Mouse (Mus musculus) heart, embryonic 16.5 days (tissue): ENCODE measurements around the gene Acot11. TPM values are rescaled to one million over a fixed set of nuclear protein-coding genes. Genes with fewer than 3 reads are reported as not detected.
"Not testable (repeated sequence)": the region's sequence is repeated elsewhere in the genome, so short reads cannot be mapped to it uniquely, and the experiment has no call there.

Experiments
- ATAC-seq: fragments of 200-750 bp; cut with Nextera tagmentation; replicated peaks from 2 replicates; pipeline ENCODE4 v1.8.0; 2017; ENCODE audit warnings: moderate number of reproducible peaks; ENCODE audit not compliant: insufficient read depth, low FRiP score; ENCODE audit errors: extremely low read depth
- H3K27ac ChIP-seq: fragments of 300-500 bp; sonication (generic); 2 replicates; pipeline ENCODE4 v1.5.1; 2014; ENCODE audit warnings: mild to moderate bottlenecking, low read length, control low read depth, moderate library complexity
- H3K27me3 ChIP-seq: fragments of 300-500 bp; sonication (generic); 2 replicates; pipeline ENCODE4 v1.6.1; 2014; ENCODE audit warnings: low read length, mixed read lengths; ENCODE audit not compliant: control insufficient read depth, insufficient read depth
- H3K36me3 ChIP-seq: fragments of 300-500 bp; sonication (generic); 2 replicates; pipeline ENCODE4 v1.6.1; 2014; ENCODE audit not compliant: control insufficient read depth, insufficient read depth
- H3K4me1 ChIP-seq: fragments of 300-500 bp; sonication (generic); 2 replicates; pipeline ENCODE4 v1.6.1; 2014; ENCODE audit warnings: low read length, mixed read lengths; ENCODE audit not compliant: control insufficient read depth, insufficient read depth
- H3K4me2 ChIP-seq: fragments of 300-500 bp; sonication (generic); 2 replicates; pipeline ENCODE4 v1.6.1; 2014; ENCODE audit warnings: low read depth, mild to moderate bottlenecking, control low read depth, low read length
- H3K4me3 ChIP-seq: fragments of 300-500 bp; sonication (generic); 2 replicates; pipeline ENCODE4 v1.5.1; 2014; ENCODE audit warnings: mild to moderate bottlenecking, control low read depth, low read length
- H3K9ac ChIP-seq: fragments of 300-500 bp; sonication (generic); 2 replicates; pipeline ENCODE4 v1.6.1; 2014; ENCODE audit warnings: low read length, control low read depth
- H3K9me3 ChIP-seq: fragments of 300-500 bp; sonication (generic); replicated peaks from 2 replicates; pipeline ENCODE4 v1.6.1; 2016; ENCODE audit warnings: low read length; ENCODE audit not compliant: control insufficient read depth
- WGBS: fragments of 180-500 bp; shearing (Covaris S2); extraction: QIAGEN DNeasy Blood & Tissue Kit; methylation state at CpG from one replicate; pipeline ENCODE4 v1.1.7; 2014; 5-methylcytosine and 5-hydroxymethylcytosine counted together
- polyA plus RNA-seq: library from polyadenylated mRNA; unstranded; fragments of >200 nt; fragmentation: Nextera tagmentation; extraction: Ambion mirVana; gene quantifications from 2 replicates; pipeline ENCODE4 v1.2.1, GENCODE M21; 2015

Gene Acot11
- polyA plus RNA-seq, 1 experiment from 2014 or later, result 7.9 TPM

- H3K27me3 ChIP-seq, result no peaks in the 10 kb centered on the region
- ATAC-seq, result peak; percentile 89
- no peaks in the 10 kb centered on the region for H3K36me3 ChIP-seq
- H3K9me3 ChIP-seq, result no peaks in the 10 kb centered on the region
- peak overlapping the region; percentile 87 for H3K27ac ChIP-seq
- peak overlapping the region; percentile 50 for H3K4me3 ChIP-seq
- peak overlapping the region; percentile 65 for H3K9ac ChIP-seq
- H3K4me1 ChIP-seq, result peaks cover 18% of the 10 kb centered on the region
- 9% methylated on average over 15 of the region's 15 CpGs for WGBS
- peak overlapping the region; percentile 62 for H3K4me2 ChIP-seq
Observed at GRCm38 (mm10) chr4:106799772-106800336, 4.9 kb downstream of the Acot11 start.

- peak overlapping the region; percentile 87 for H3K27ac ChIP-seq
Observed at GRCm38 (mm10) chr4:106798908-106799546, 5.8 kb downstream of the Acot11 start.

DNA sequence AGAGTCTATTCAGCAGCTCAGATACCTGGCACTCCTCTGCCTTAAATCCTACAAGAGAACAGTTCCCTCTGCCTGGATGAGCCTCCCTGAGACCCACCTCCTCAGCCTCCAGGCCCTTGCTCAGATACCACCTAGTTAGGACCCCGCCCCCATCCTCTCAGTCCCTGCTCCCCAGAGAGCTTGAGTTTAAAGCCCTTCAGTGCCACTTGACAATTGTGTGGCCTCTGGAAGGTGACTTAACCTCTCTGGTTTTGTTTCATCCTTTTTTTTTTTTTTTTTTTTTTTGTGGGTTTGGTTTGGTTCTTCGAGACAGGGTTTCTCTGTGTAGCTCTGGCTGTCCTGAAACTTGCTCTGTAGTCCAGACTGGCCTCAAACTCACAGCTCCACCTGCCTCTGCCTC, 9.5 kb downstream of the Acot11 start:
- no peaks in the 10 kb centered on the region for H3K9me3 ChIP-seq
- H3K4me3 ChIP-seq, result no peak overlapping the region
- no peak overlapping the region for H3K9ac ChIP-seq
- no peaks in the 10 kb centered on the region for H3K27me3 ChIP-seq
- H3K4me1 ChIP-seq, result peaks cover 14% of the 10 kb centered on the region
- H3K27ac ChIP-seq, result no peak overlapping the region
- no peaks in the 10 kb centered on the region for H3K36me3 ChIP-seq
- ATAC-seq, result no peak
- 77% methylated on average over 2 of the region's 2 CpGs for WGBS
- no peak overlapping the region for H3K4me2 ChIP-seq

More at GRCm38 (mm10) chr4:106798908-106799546, 5.8 kb downstream of the Acot11 start:
- H3K9ac ChIP-seq, result peak overlapping the region; percentile 65
- peak; percentile 37 for ATAC-seq
- H3K27me3 ChIP-seq, result no peaks in the 10 kb centered on the region
- H3K9me3 ChIP-seq, result no peaks in the 10 kb centered on the region
- H3K36me3 ChIP-seq, result no peaks in the 10 kb centered on the region
- H3K4me3 ChIP-seq, result peak overlapping the region; percentile 50
- 32% methylated on average over 10 of the region's 10 CpGs for WGBS
- H3K4me1 ChIP-seq, result peaks cover 15% of the 10 kb centered on the region
- peak overlapping the region; percentile 62 for H3K4me2 ChIP-seq

DNA sequence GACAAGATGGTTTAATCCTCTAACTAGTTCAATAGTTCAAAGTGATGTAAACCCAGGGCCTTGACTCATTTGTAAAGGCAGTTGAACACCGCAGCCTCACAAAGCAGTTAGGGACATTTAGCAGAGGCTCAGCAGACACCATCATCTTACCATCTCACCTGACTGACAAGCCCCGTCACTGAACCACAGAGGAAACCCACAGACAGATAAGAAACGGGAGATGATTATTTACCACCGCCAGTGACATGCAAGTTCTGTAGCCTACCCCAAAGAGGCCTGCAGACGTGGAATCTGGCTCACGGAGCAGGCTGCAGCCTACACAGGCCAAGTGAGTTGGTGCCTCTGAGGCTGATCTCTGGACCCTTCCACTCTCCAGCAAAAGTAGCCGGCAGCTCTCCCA, 10.6 kb downstream of the Acot11 start:
- H3K27me3 ChIP-seq, result no peaks in the 10 kb centered on the region
- H3K27ac ChIP-seq, result 0 out of 2 replicates have a peak overlapping the region, but pooled peaks have one; percentile 23
- ATAC-seq, result no peak
- H3K9me3 ChIP-seq, result no peaks in the 10 kb centered on the region
- H3K9ac ChIP-seq, result no peak overlapping the region
- no peak overlapping the region for H3K4me2 ChIP-seq
- no peak overlapping the region for H3K4me3 ChIP-seq
- H3K36me3 ChIP-seq, result no peaks in the 10 kb centered on the region
- H3K4me1 ChIP-seq, result peaks cover 18% of the 10 kb centered on the region
- 73% methylated on average over 7 of the region's 7 CpGs for WGBS

DNA sequence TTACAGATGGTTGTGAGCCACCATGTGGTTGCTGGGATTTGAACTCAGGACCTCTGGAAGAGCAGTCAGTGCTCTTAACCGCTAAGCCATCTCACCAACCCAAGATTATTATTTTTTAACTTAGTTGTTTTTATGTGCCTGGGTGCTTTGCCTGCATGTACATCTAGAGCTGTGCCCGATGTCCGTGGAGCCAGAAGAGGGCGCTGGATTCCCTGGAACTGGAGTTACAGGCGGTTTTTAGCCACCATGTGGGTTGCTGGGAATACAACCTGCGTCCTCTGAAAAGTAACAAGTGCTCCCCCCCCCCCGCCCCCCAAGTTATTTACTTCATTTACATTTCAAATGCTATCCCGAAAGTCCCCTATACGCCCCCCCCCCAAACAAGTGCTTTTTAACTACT, 11.0 kb downstream of the Acot11 start:
- ATAC-seq, H3K27ac ChIP-seq, H3K4me3 ChIP-seq, H3K36me3 ChIP-seq, H3K9ac ChIP-seq, H3K9me3 ChIP-seq, H3K4me2 ChIP-seq, H3K27me3 ChIP-seq: not testable (repeated sequence)
- 95% methylated on average over 9 of the region's 9 CpGs for WGBS
- H3K4me1 ChIP-seq, result peaks cover 18% of the 10 kb centered on the region

GRCm38 (mm10) chr4:106792276-106792675, 12.5 kb downstream of the Acot11 start:
- peaks cover 25% of the 10 kb centered on the region for H3K4me1 ChIP-seq
- H3K4me3 ChIP-seq, result no peak overlapping the region
- no peak for ATAC-seq
- H3K9me3 ChIP-seq, result no peaks in the 10 kb centered on the region
- no peak overlapping the region for H3K9ac ChIP-seq
- H3K27ac ChIP-seq, result no peak overlapping the region
- H3K36me3 ChIP-seq, result no peaks in the 10 kb centered on the region
- H3K4me2 ChIP-seq, result no peak overlapping the region
- no peaks in the 10 kb centered on the region for H3K27me3 ChIP-seq

- H3K4me2 ChIP-seq, result no peak overlapping the region
- H3K4me3 ChIP-seq, result no peak overlapping the region
- ATAC-seq, result no peak
- no peak overlapping the region for H3K9ac ChIP-seq
- H3K4me1 ChIP-seq, result peaks cover 38% of the 10 kb centered on the region
- whole genome bisulfite sequencing, result 89% methylated on average over 1 of the region's 1 CpGs
- H3K27ac ChIP-seq, result no peak overlapping the region
- H3K27me3 ChIP-seq, result no peaks in the 10 kb centered on the region
- H3K36me3 ChIP-seq, result no peaks in the 10 kb centered on the region
- no peaks in the 10 kb centered on the region for H3K9me3 ChIP-seq
Observed at GRCm38 (mm10) chr4:106790938-106791337, 13.9 kb downstream of the Acot11 start.

DNA sequence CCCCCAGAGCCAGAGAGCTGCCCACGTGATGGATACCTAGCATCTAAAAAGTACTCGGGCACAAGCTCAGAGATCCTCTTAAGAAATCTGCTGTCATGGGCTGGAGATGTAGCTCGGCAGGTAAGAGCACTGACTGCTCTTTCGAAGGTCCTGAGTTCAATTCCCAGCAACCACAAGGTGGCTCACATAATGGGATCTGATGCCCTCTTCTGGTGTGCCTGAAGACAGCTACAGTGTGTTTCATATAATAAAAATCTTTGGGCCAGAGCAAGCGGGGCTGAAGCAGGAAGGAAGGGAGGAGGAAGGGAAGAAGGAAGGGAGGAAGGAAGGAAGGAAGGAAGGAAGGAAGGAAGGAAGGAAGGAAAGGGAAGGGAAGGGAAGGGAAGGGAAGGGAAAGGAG, 14.6 kb downstream of the Acot11 start:
- not testable (repeated sequence) for H3K27me3 ChIP-seq, H3K9me3 ChIP-seq, H3K4me2 ChIP-seq, H3K27ac ChIP-seq, H3K9ac ChIP-seq, ATAC-seq, H3K4me3 ChIP-seq, H3K36me3 ChIP-seq
- 77% methylated on average over 5 of the region's 5 CpGs for WGBS
- peaks cover 45% of the 10 kb centered on the region for H3K4me1 ChIP-seq

- H3K9me3 ChIP-seq, result no peaks in the 10 kb centered on the region
- H3K27ac ChIP-seq, result no peak overlapping the region
- H3K4me1 ChIP-seq, result peaks cover 47% of the 10 kb centered on the region
- no peaks in the 10 kb centered on the region for H3K36me3 ChIP-seq
- WGBS, result 54% methylated on average over 9 of the region's 9 CpGs
- no peak for ATAC-seq
- H3K9ac ChIP-seq, result no peak overlapping the region
- H3K4me3 ChIP-seq, result no peak overlapping the region
- H3K4me2 ChIP-seq, result no peak overlapping the region
- H3K27me3 ChIP-seq, result no peaks in the 10 kb centered on the region
Observed at GRCm38 (mm10) chr4:106789705-106790104, 15.1 kb downstream of the Acot11 start.
